In genomic region chr11:115536856-115537568, GRCm38 (mm10) we compare ENCODE assay signal across 8 mouse cellular contexts. TPM values are rescaled to one million over a fixed set of nuclear protein-coding genes. Genes with fewer than 3 reads are reported as not detected.
A peak's percentile ranks its signal among the peaks of the same experiment; 100 is the strongest.
DNase-seq lines count a peak whose midpoint lies in the region; ATAC-seq and TF ChIP-seq lines count a peak whose summit lies in the region.

No protein-coding gene starts in this region.

- WGBS in lung, postnatal 0 days = 76% methylated on average over 10 of the region's 10 CpGs
- 84% methylated on average over 10 of the region's 10 CpGs for WGBS in limb, embryonic 13.5 days
- WGBS in stomach, embryonic 14.5 days = 77% methylated on average over 10 of the region's 10 CpGs

- H3K9me3 ChIP-seq in lung, postnatal 0 days (ENCODE audit: low read length) = no peaks in the 10 kb centered on the region
- H3K9me3 ChIP-seq in limb, embryonic 13.5 days = no peaks in the 10 kb centered on the region
- no peaks in the 10 kb centered on the region for H3K9me3 ChIP-seq in stomach, embryonic 14.5 days (ENCODE audit: control insufficient read depth, low read depth, low read length)

- ATAC-seq in lung, postnatal 0 days = no peak
- ATAC-seq in erythroid progenitor cell, adult 5-6 weeks (replicated peaks; ENCODE audit: low FRiP score, poor library complexity, severe bottlenecking) = 0 out of 2 replicates have a peak, but pooled peaks have one; percentile 5
- ATAC-seq in limb, embryonic 13.5 days (ENCODE audit: low FRiP score, low read depth) = no peak
- ATAC-seq in stomach, embryonic 14.5 days (ENCODE audit: insufficient number of reproducible peaks, insufficient read depth, low FRiP score, low read depth) = no peak

- peak; percentile 56 for DNase-seq in cerebellum, adult 9-10 months
- DNase-seq in cerebellum, adult 11 months = no peak
- no peak for DNase-seq in lung, postnatal 0 days (ENCODE audit: low spot score)
- DNase-seq in lung, postnatal 4 days = no peak
- DNase-seq in Muller cell, postnatal 12 days (ENCODE audit: inconsistent ontology term) = no peak

- H3K27me3 ChIP-seq in lung, postnatal 0 days (replicated peaks; ENCODE audit: insufficient read depth, low read length) = no peaks in the 10 kb centered on the region
- H3K27me3 ChIP-seq in limb, embryonic 13.5 days = no peaks in the 10 kb centered on the region
- no peaks in the 10 kb centered on the region for H3K27me3 ChIP-seq in stomach, embryonic 14.5 days (ENCODE audit: control insufficient read depth, insufficient read depth, low read length)

- H3K4me1 ChIP-seq in lung, postnatal 0 days (ENCODE audit: insufficient read depth, low read depth, low read length) = 0 out of 2 replicates have a peak, but pooled peaks cover 2% of the 10 kb centered on the region
- peaks cover 21% of the 10 kb centered on the region for H3K4me1 ChIP-seq in limb, embryonic 13.5 days
- peaks cover 10% of the 10 kb centered on the region; the same call in 1 of the 2 replicates for H3K4me1 ChIP-seq in stomach, embryonic 14.5 days (ENCODE audit: control insufficient read depth, insufficient read depth, low read length)

- no peak overlapping the region for H3K4me3 ChIP-seq in lung, postnatal 0 days (ENCODE audit: low read depth, low read length)
- H3K4me3 ChIP-seq in limb, embryonic 13.5 days = peak overlapping the region; percentile 84
- peak overlapping the region; percentile 95; the same call in 1 of the 2 replicates for H3K4me3 ChIP-seq in stomach, embryonic 14.5 days (ENCODE audit: low read depth, low read length)

- H3K27ac ChIP-seq in lung, postnatal 0 days (ENCODE audit: low read length) = peak overlapping the region; percentile 99
- H3K27ac ChIP-seq in limb, embryonic 13.5 days = peak overlapping the region; percentile 100
- H3K27ac ChIP-seq in stomach, embryonic 14.5 days (ENCODE audit: low read length) = peak overlapping the region; percentile 99

- H3K4me2 ChIP-seq in lung, postnatal 0 days (replicated peaks; ENCODE audit: low read depth, low read length) = peak overlapping the region; percentile 44
- peak overlapping the region; percentile 82 for H3K4me2 ChIP-seq in limb, embryonic 13.5 days (replicated peaks)
- H3K4me2 ChIP-seq in stomach, embryonic 14.5 days (replicated peaks; ENCODE audit: low read depth, low read length) = peak overlapping the region; percentile 34; the same call in 1 of the 2 replicates

- no peak for TF ChIP-seq EP300 in lung, postnatal 0 days (IDR thresholded peaks at IDR 0.05)

- H3K36me3 ChIP-seq in lung, postnatal 0 days (ENCODE audit: insufficient read depth, low read length) = no peaks in the 10 kb centered on the region
- H3K36me3 ChIP-seq in limb, embryonic 13.5 days = peaks cover 21% of the 10 kb centered on the region
- peaks cover 16% of the 10 kb centered on the region for H3K36me3 ChIP-seq in stomach, embryonic 14.5 days (ENCODE audit: control insufficient read depth, insufficient read depth, low read length)

- H3K9ac ChIP-seq in lung, postnatal 0 days (replicated peaks; ENCODE audit: low read depth) = 0 out of 2 replicates have a peak overlapping the region, but pooled peaks have one; percentile 13
- peak overlapping the region; percentile 55; the same call in 1 of the 2 replicates for H3K9ac ChIP-seq in limb, embryonic 13.5 days
- no peak overlapping the region for H3K9ac ChIP-seq in stomach, embryonic 14.5 days (replicated peaks; ENCODE audit: low read depth, low read length)

- TF ChIP-seq CTCF in lung, postnatal 0 days (IDR thresholded peaks at IDR 0.05) = peak; percentile 23; the same call in 1 of the 2 replicates

RNA-seq across cellular contexts. Expression of gene Sumo2, which starts 0.9 kb away (rescaled TPM):
- 546 and 580 TPM in 2 replicates for polyA plus RNA-seq in lung, postnatal 0 days (2015; fragmentation: Nextera tagmentation; extraction: Ambion mirVana)
- 450 and 609 TPM in 2 replicates for total RNA-seq in erythroid progenitor cell, adult 5-6 weeks (2015; ENCODE audit: low replicate concordance)
- 286 and 389 TPM in 2 replicates for total RNA-seq in erythroid progenitor cell, adult 5-6 weeks (2017; ENCODE audit: low replicate concordance)
- 1,169 and 1,249 TPM in 2 replicates for polyA plus RNA-seq in limb, embryonic 13.5 days (2015; fragmentation: Nextera tagmentation; extraction: Ambion mirVana)
- polyA plus RNA-seq in stomach, embryonic 14.5 days (2014; fragmentation: Nextera tagmentation; extraction: Ambion mirVana) = 984 and 994 TPM in 2 replicates

RNA-seq across cellular contexts. Expression of gene Jpt1, which starts 22.8 kb away (rescaled TPM):
- polyA plus RNA-seq in lung, postnatal 0 days (2015; fragmentation: Nextera tagmentation; extraction: Ambion mirVana) = 195 and 201 TPM in 2 replicates
- total RNA-seq in erythroid progenitor cell, adult 5-6 weeks (2015; ENCODE audit: low replicate concordance) = 168 and 177 TPM in 2 replicates
- total RNA-seq in erythroid progenitor cell, adult 5-6 weeks (2017; ENCODE audit: low replicate concordance) = 225 and 235 TPM in 2 replicates
- 557 and 558 TPM in 2 replicates for polyA plus RNA-seq in limb, embryonic 13.5 days (2015; fragmentation: Nextera tagmentation; extraction: Ambion mirVana)
- polyA plus RNA-seq in stomach, embryonic 14.5 days (2014; fragmentation: Nextera tagmentation; extraction: Ambion mirVana) = 529 and 563 TPM in 2 replicates

RNA-seq across cellular contexts. Expression of gene Nup85, which starts 27.2 kb away (rescaled TPM):
- polyA plus RNA-seq in lung, postnatal 0 days (2015; fragmentation: Nextera tagmentation; extraction: Ambion mirVana) = 38.4 and 44.2 TPM in 2 replicates
- total RNA-seq in erythroid progenitor cell, adult 5-6 weeks (2015; ENCODE audit: low replicate concordance) = 78.9 and 133 TPM in 2 replicates
- total RNA-seq in erythroid progenitor cell, adult 5-6 weeks (2017; ENCODE audit: low replicate concordance) = 141 and 174 TPM in 2 replicates
- 184 and 186 TPM in 2 replicates for polyA plus RNA-seq in limb, embryonic 13.5 days (2015; fragmentation: Nextera tagmentation; extraction: Ambion mirVana)
- polyA plus RNA-seq in stomach, embryonic 14.5 days (2014; fragmentation: Nextera tagmentation; extraction: Ambion mirVana) = 162 and 164 TPM in 2 replicates

RNA-seq across cellular contexts. Expression of gene Nt5c, which starts 45.4 kb away (rescaled TPM):
- polyA plus RNA-seq in lung, postnatal 0 days (2015; fragmentation: Nextera tagmentation; extraction: Ambion mirVana) = 102 and 109 TPM in 2 replicates
- 13.0 and 22.3 TPM in 2 replicates for total RNA-seq in erythroid progenitor cell, adult 5-6 weeks (2015; ENCODE audit: low replicate concordance)
- 9.8 and 37.2 TPM in 2 replicates for total RNA-seq in erythroid progenitor cell, adult 5-6 weeks (2017; ENCODE audit: low replicate concordance)
- polyA plus RNA-seq in limb, embryonic 13.5 days (2015; fragmentation: Nextera tagmentation; extraction: Ambion mirVana) = 65.4 and 75.4 TPM in 2 replicates
- polyA plus RNA-seq in stomach, embryonic 14.5 days (2014; fragmentation: Nextera tagmentation; extraction: Ambion mirVana) = 111 and 121 TPM in 2 replicates
